ENCODE assay signal across 7 mouse cellular contexts in the genomic region with DNA sequence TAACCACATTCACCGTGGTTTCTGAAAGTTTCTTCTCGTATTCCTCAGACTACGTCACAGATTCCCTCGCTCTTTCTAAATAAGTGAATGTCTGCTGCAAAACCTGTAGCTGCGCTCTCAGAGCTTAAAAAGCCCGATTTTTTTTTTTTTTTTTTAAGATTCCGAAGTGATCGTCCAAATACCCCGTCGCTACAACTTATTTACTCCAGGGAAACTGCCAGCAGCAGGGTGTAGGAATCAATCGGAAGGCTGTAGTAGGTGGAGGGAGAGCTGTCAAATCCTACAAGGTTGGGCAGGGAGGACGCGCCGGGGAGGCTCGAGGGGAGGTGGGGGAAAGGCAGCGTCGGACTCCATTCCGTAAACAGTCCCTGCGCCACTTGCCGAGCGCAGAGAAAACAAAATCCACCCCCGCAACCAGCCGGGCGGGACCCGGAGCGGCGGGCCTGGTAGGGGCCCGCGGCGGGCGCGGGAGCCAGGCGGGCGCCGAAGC. TPM values are rescaled to one million over a fixed set of nuclear protein-coding genes. Genes with fewer than 3 reads are reported as not detected.
DNase-seq lines count a peak whose midpoint lies in the region; ATAC-seq and TF ChIP-seq lines count a peak whose summit lies in the region.

No protein-coding gene starts in this region.

- H3K27me3 ChIP-seq in Patski = no peaks in the 10 kb centered on the region
- peaks cover 4% of the 10 kb centered on the region; the same call in 1 of the 2 replicates for H3K27me3 ChIP-seq in forebrain, embryonic 12.5 days

- peak overlapping the region; percentile 93 for H3K27ac ChIP-seq in forebrain, embryonic 12.5 days

- peak; percentile 53 for ATAC-seq in Patski
- peak; percentile 43; the same call in 1 of the 2 replicates for ATAC-seq in cerebellum, adult (ENCODE audit: insufficient number of reproducible peaks, low FRiP score, low TSS enrichment)
- no peak; the same call in 1 of the 2 replicates for ATAC-seq in forebrain, embryonic 12.5 days (ENCODE audit: low FRiP score)

- peak overlapping the region; percentile 95 for H3K4me3 ChIP-seq in forebrain, embryonic 12.5 days (replicated peaks)

- in situ Hi-C loops in Patski (cut with MboI; ENCODE audit: low pct_unique_long_range_greater_than_20kb) = loop anchor here (10.0 kb wide), 1 partner anchor 254 kb away; no protein-coding TSS in a partner anchor

- H3K9ac ChIP-seq in forebrain, embryonic 12.5 days = peak overlapping the region; percentile 94

- no peaks in the 10 kb centered on the region for H3K9me3 ChIP-seq in forebrain, embryonic 12.5 days

- H3K36me3 ChIP-seq in forebrain, embryonic 12.5 days (replicated peaks) = 0 out of 2 replicates have a peak, but pooled peaks cover 15% of the 10 kb centered on the region

- POLR2A ChIA-PET in Patski (lab: Charles Lee) = interaction anchor here (0.5 to 0.8 kb wide), 5 partner anchors 77 to 1859 kb away, joined by 4 to 7 read pairs (median 5); no protein-coding TSS in a partner anchor

- peak overlapping the region; percentile 60 for H3K4me2 ChIP-seq in forebrain, embryonic 12.5 days

- under 1% methylated on average over 34 of the region's 35 CpGs for WGBS in forebrain, embryonic 12.5 days

- TF ChIP-seq CTCF in Patski (IDR thresholded peaks at IDR 0.05) = no peak

- CTCF ChIA-PET in Patski (lab: Charles Lee) = interaction anchor here (1.0 kb wide), 1 partner anchor 17 kb away, joined by 3 read pairs; no protein-coding TSS in a partner anchor

- no peak for DNase-seq in Patski (ENCODE audit: low read depth, low spot score)
- DNase-seq in heart, postnatal 4 days = peak; percentile 70
- DNase-seq in layer of hippocampus, postnatal 14 days (ENCODE audit: low spot score in 2 of 2) = peak; percentile 46 to 51
- peak; percentile 51 for DNase-seq in lung, postnatal 36 days
- DNase-seq in right cerebral cortex, postnatal 36 days (ENCODE audit: low spot score in 2 of 2) = peak; percentile 19 to 24

- peaks cover 29% of the 10 kb centered on the region for H3K4me1 ChIP-seq in forebrain, embryonic 12.5 days

RNA-seq across cellular contexts. Expression of a gene that starts 0.5 kb away (rescaled TPM):
- 38.1 TPM for polyA plus RNA-seq in Patski (2021)
- polyA plus RNA-seq in forebrain, embryonic 12.5 days (2016; fragmentation: Nextera tagmentation; extraction: Ambion mirVana) = 82.4 and 85.6 TPM in 2 replicates
- total RNA-seq in heart, postnatal 4 days (2021) = 10 to 100 TPM; 65.5 to 68.2 TPM
- 10 to 100 TPM; 59.6 to 61.7 TPM for total RNA-seq in layer of hippocampus, postnatal 14 days (2021)

RNA-seq across cellular contexts. Expression of a gene that starts 0.5 kb away (rescaled TPM):
- polyA plus RNA-seq in Patski (2021) = 63.3 TPM
- polyA plus RNA-seq in forebrain, embryonic 12.5 days (2016; fragmentation: Nextera tagmentation; extraction: Ambion mirVana) = 99.0 and 99.9 TPM in 2 replicates
- total RNA-seq in heart, postnatal 4 days (2021) = 10 to 100 TPM; 54.4 to 57.8 TPM
- 10 to 100 TPM; 60.8 to 78.5 TPM for total RNA-seq in layer of hippocampus, postnatal 14 days (2021)
